Mouse (Mus musculus): ENCODE measurements around the gene Calhm5.

Calhm5 gene

DNA sequence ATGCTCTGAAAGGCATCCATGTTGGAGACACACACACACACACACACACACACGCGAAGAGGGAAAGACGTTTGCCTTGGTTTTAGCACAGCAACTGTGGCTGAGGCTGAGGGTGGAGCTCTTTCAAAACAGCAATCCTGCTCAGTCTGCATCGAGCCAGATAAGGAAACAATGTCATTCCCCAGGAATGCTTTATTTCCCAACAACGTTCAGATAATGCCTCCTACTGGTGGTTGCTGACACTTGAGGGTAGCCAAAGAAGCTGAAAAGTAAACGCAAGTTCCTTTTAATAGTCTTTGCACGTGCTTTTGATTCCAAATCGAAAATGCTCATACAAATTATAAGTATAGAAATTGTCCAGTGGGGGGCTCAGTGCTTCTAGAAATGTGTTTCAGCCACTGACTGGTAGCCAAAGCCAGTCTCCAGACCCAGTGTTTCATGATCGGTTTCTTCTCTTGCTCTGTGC lies at the start of gene Calhm5:
TSS of gene Calhm5 (minus strand) at position 102 of the 466 bp plus-strand sequence.
- DNase-seq (ENCODE audit: extremely low read depth, low read depth, low spot score): no peak

DNA sequence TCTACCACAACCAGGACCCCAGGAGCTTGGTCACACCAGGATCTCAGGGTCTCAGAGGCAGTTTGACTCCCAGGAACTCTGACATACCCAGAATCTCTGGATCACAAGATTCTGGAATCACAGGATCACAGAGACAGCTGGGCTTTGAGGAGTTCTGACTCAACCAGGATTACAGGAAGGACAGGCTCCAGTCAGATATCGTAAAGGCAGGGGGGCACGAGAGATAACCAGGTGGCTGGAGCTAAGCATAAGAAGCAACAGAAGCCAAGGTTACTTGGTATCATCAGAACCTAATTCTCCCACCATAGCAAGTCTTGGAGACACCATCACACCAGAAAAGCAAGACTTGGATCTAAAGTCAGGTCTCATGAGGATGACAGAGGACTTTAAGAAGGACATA lies 45.4 kb upstream of the Calhm5 start:
- DNase-seq (ENCODE audit: extremely low read depth, low read depth, low spot score): no peak

- peak; percentile 93 for DNase-seq (ENCODE audit: extremely low read depth, low read depth, low spot score)
Measured at GRCm38 (mm10) chr10:34139768-34140167, 43.4 kb upstream of the Calhm5 start.

GRCm38 (mm10) chr10:34138027-34138426 lies 41.7 kb upstream of the Calhm5 start:
- DNase-seq (ENCODE audit: extremely low read depth, low read depth, low spot score): no peak

DNA sequence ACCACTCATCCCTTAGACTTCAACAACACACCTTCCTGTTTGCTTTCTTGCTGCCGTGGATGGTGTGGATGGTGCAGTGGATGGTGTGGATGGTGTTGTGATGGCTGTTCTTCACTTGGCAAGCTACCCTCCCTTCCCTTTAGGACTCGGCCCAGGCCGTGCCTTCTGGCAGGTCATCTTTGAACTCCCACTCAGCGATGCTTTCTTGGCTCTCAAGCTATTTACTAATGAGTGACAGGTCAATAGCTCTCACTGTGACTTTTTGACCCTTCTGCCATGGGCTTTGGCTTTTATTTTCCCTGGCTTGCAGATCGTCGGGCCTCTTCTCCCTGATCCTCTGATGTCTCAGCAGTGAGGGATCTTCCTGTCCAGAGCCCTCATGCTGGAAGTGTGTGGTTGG lies 40.1 kb upstream of the Calhm5 start:
- DNase-seq (ENCODE audit: extremely low read depth, low read depth, low spot score): no peak

GRCm38 (mm10) chr10:34131356-34131755 lies 35.0 kb upstream of the Calhm5 start:
- no peak for DNase-seq (ENCODE audit: extremely low read depth, low read depth, low spot score)

DNA sequence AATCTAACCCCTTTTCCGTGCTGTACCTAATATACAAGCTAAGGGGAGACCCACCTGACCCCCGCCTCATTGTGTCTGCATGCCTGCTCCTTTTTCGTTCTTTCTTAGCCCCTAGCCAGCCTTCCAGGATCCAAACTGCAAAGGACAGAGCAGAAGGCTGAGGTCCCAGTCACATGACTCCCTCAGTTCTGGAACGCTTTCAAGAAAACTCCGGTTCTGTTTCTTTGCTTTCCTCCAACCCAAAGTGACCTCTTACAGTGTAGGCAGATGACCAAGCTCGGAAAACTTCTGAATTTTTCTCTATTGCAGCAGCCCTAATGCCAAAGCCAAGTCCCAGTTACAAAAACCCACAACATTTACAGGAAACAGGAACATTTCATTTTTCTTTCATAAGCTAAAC lies 32.1 kb upstream of the Calhm5 start:
- no peak for DNase-seq (ENCODE audit: extremely low read depth, low read depth, low spot score)

DNA sequence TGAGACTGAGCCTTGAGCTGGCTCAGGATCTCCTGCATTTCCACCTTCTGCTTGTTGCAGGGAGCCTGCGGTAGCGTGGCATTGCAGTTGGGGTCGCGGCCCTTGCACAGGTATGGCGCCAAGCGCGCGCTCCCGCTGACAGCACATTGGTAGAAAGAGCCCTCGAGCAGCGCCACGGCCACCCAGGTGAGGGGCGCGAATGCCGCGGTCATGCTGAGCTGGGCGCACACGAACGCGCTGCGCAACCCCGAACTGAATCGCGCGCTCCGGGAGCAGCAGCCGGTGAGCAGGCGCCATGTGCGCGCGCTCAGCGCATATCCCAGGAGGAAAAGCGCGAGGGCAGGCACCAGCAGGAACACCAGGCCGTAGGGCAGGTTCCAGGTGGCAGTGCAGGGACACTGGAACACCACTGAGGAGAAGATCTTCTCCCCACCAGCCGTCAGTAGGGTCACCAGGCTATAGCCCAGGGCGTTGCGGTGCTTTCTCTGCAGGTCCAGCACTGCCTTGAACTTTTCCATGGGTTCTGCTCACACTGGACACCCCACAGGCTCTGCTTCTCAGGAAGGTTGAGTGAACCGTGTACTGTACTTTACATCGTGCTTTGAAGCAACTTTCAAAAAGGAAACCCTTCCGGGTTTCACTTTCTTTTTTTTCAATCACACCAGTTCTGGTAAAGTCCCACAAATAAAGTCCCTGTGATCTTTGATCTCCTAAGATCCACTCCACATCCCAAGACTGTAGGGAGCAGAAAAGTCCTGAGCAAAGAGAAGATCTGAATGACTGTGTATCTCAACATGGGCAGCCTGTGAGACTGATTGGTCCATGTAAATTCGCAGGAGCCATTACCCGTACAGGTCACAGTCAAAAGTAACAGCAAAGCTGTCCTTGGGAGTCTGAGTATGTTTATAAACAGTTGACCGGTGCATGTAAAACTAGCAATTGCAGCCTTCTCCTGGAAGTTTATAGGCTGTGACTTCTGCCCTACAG lies 31.4 kb upstream of the Calhm5 start, which contains the start of gene Calhm6:
TSS of gene Calhm6 (minus strand) at position 593 of the 987 bp plus-strand sequence.
- DNase-seq (ENCODE audit: extremely low read depth, low read depth, low spot score): no peak

DNA sequence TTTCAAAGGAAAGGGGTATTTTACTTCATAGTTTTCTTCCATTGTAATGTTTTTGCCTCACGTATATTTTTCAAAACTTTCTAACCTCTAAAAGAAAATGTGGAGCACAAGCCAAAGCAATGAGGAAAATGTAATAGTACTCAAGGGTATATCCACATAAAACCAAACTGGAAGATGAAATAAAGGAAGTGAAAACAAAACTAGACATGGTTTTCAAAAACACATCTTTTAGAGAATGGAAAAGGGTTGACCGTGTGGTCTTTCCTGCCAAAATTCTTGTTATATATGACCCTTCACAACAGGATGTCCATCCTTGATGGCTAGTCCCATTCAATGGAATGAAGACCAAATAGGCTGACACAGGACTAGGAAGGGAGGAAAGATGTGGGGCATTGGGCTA lies 22.1 kb upstream of the Calhm5 start:
- no peak for DNase-seq (ENCODE audit: extremely low read depth, low read depth, low spot score)

GRCm38 (mm10) chr10:34117770-34118169 lies 21.5 kb upstream of the Calhm5 start:
- DNase-seq (ENCODE audit: extremely low read depth, low read depth, low spot score): no peak

DNA sequence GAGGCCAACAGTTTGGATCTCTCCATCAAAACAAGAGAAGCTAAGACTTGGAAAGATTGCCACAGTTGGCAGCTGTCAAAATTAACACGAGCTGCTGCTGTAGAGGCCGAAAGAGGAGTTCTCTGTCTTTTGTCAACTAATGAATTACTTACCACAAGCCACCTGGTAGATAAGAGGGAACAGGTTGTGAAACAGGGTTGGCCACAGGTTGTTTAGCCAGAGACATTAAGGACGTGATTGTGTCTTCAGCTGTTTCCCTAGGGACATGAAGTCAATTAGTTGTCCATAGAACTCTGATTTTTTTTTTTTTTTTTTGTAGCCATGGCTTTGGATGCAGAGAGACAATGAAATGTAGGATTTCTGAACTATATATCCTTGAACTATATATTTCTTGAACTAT lies 20.8 kb upstream of the Calhm5 start:
- DNase-seq (ENCODE audit: extremely low read depth, low read depth, low spot score): no peak

DNA sequence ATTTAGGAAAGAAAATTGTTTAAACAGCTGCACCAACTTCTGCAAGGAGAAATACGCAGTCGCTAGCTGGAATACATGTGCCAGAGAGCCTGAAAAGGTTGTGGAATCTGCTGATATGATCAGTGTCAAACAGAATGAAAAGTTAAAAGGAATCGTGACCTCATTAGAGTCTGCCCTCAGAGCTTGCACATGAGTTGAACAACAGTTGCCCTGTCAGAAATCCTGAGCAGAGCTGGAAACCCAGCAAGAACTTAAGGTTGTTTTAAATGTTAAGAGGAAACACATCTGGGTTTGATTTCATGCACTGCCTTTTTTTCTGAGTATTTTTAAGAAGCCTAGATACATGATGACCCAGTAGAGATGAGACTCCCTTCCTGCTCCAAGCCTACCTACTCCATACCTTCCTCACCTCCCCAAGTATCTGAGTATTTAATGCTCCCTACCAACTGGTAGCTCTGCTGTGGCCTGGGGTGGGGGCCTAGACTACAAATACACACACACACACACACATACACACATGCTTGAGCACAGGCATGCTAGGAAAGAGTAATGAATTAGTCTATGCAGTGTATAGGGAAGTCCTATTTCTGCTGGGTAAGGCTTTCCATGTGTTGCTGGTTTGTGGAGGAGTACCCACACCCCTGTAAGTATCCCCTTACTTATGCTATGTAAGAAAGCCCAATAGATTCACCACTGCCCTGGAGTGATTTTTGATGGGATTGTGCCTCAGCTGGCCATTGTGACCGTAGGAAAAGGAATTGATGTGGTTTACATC lies 15.8 kb upstream of the Calhm5 start:
- no peak for DNase-seq (ENCODE audit: extremely low read depth, low read depth, low spot score)

GRCm38 (mm10) chr10:34110863-34111465 lies 14.6 kb upstream of the Calhm5 start:
- no peak for DNase-seq (ENCODE audit: extremely low read depth, low read depth, low spot score)

DNA sequence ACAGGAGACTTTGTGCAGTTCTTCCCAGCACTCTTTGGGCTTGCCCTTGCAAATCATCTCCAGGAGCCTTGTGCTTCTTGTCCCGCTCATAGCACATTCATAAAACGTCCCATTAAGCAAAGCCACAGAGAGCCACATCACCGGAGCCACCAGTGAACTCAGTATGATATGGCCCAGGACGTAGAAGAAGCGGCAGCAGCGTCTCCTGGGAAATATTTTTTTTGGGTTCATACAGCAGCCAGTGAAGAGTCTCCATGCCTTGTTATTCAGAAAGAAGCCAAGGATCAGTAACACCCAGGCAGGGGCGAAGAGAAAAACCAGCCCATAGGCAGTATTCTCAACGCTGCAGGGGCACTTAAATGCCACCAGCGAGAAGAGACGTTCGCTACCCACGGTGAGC lies 355 bp downstream of the Calhm5 start:
- DNase-seq (ENCODE audit: extremely low read depth, low read depth, low spot score): no peak

DNA sequence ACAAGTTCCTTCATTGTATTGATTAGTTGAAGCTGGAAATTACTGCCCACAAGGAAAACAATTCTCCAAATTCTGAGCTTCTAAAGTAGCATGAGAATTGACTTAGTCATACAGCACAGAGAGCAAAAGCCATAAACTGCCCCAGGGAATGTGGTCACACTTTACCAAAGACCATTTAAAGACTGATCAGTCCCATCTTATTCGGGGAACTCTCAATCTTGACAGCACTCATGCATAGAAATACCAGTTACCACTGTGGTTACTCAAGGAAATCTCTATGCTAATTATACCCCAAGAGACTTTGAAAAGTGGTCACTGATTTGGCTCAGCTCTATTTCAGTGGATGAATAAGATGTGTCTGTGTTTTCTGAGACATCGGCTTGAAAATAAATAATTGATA lies 1.2 kb downstream of the Calhm5 start:
- no peak for DNase-seq (ENCODE audit: extremely low read depth, low read depth, low spot score)

DNA sequence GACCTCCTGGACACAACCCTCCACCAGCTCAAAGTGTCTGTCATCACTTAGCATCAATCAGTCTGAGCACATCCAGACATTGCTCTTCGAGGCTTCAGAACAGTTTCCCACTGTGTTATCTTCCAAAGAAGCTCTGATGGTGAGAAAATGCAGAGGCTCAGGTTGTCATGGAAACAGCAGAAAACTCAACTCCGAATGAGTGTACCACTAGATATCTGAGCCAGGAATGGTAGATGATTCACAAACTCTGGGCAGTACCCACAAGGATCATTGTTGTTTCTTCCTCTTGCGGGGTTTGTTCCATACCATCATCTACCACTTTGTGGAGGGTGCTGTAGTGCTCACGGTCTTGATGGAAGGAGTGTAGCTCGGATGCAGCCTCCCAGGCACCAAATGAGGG lies 4.4 kb downstream of the Calhm5 start:
- DNase-seq (ENCODE audit: extremely low read depth, low read depth, low spot score): no peak

- no peak for DNase-seq (ENCODE audit: extremely low read depth, low read depth, low spot score)
Measured at GRCm38 (mm10) chr10:34090481-34090880, 5.8 kb downstream of the Calhm5 start.

GRCm38 (mm10) chr10:34089517-34089916 lies 6.8 kb downstream of the Calhm5 start:
- DNase-seq (ENCODE audit: extremely low read depth, low read depth, low spot score): no peak

- DNase-seq (ENCODE audit: extremely low read depth, low read depth, low spot score): no peak
Measured at GRCm38 (mm10) chr10:34088515-34088914, 7.8 kb downstream of the Calhm5 start.

- no peak for DNase-seq (ENCODE audit: extremely low read depth, low read depth, low spot score)
Measured at GRCm38 (mm10) chr10:34086514-34086913, 9.8 kb downstream of the Calhm5 start.

DNA sequence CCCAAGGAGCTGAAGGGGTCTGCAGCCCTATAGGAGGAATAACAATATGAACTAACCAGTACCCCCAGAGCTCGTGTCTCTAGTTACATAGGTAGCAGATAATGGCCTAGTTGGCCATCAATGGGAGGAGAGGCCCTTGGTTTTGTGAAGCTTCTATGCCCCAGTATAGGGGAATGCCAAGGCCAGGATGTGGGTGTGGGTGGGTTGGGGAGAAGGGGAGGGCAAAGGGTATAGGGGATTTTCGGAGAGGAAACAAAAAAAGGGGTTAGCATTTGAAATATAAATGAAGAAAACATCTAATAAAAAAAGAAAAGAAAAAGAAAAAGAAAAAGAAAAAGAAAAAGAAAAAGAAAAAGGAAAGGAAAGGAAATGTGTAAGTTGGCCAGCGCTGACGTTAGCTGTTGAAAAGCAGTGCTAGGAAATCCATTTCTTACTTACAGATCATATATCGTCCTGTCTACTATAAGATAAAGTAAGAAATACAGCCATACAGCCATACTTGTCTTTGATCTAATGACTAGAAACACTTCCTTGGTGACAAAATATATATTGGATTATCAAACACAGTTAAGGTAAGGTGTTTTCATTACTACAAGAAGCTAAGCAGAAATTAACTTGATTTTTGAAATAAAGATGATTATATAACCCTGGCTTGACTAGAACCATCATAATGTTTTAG lies 21.7 kb downstream of the Calhm5 start:
- DNase-seq (ENCODE audit: extremely low read depth, low read depth, low spot score): no peak
